Mouse (Mus musculus) cerebellum, adult 9-11 months (tissue): ENCODE data around the gene Exosc5.

Experiments
- DNase-seq: peaks from one replicate; pipeline ENCODE4 v3.0.0; 2022

Exosc5 gene

DNA sequence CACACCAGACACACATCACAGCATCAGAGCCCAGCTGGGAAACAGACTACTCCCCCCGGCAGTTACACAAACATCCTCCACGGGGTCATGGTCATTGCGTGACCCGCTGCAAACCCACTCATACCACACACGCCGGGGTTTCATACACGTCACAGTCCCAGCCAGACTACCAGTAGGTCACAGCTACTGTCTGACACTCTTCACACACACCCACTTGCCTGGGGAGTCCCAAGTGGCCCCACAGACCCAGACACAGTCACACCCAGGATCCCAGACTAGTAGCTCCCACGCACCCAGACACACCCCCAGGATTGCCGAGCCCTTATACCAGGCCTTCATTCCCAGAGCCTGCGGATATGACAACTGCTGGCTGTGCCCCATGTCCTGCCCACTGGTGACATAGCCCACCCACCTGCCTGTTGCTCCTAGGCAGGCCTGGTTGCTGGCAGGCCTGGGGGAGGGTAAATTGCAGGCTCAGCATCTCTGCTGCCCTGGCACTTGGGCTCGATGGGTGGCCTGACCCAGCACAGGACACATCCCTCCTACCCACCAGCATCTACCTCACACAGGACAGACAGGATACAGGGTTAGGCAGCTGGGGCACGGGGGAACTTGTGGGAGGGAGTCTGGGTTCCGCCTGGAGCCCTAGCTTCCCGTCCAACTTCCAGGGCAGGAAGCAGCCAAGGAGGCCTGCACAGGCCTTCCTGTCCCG, 48.8 kb downstream of the Exosc5 start:
- DNase-seq: no peak

DNA sequence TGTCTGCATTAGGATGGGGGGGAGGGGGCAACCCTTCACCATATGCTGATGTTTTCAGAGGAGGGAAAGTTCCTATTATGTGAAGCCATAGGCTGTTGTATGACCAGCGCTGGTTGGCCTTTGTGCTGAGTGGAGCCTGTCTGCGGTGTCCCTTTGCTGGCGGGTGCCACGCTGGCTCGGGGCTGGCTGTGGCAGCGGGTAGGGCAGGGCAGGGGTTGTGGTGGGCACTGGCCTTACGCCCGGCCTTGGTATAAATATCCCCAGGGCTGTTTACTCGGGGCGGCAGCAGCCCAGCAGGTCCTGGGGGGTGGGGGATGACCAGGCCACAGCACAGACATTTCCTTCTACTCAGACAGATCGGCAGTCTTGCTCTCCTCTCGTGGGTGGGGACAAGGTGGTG, 51.0 kb downstream of the Exosc5 start:
- DNase-seq: no peak

DNA sequence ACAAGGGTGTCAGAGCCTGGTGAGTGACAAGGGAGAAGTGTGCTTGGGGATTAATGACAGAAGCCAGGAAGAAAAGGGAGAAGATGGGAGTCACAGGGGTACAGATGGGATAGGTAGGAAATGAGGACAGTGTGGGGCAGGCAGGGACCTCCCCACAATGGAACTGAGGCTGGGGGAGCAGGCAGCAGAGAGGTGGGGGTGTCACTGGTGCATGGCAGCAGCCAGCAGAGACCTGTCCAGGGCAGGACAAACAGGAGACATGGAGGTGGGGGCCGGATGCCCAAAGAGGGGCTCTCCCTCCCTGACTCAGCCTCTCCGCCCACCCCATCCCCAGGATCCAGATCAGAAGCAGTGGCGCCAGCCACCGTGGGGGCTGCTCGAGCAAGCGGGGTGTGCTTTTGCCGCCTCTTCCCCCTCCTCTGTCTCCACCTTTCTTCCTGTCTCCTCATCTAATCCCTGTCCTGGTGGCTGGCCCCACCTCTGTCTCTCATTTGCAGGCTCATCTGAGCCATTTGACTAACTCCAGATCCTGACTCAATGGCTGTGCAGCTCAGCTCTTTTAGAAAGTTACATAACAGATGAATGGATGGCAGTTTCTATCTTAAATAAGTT, 51.7 kb downstream of the Exosc5 start:
- DNase-seq: no peak

DNA sequence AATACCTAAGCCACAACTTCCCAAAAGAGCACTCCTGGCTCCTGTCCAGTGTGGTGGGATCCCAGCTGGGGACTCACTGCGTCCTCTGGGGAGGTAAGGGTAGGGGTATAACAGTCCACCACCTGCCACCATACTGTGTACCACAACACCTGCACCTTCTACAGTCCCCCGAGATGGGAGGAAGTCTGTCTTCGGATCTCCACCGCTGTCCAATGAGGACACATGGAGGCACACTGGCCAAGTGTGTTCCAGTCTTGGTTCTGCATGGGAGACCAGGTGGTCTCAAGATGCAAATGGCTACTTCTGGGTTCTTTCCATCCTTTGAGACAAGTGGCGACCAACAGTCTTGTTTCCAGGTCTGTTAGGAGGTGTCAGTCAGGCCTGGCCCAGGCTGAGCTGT, 52.2 kb downstream of the Exosc5 start:
- DNase-seq: no peak

DNA sequence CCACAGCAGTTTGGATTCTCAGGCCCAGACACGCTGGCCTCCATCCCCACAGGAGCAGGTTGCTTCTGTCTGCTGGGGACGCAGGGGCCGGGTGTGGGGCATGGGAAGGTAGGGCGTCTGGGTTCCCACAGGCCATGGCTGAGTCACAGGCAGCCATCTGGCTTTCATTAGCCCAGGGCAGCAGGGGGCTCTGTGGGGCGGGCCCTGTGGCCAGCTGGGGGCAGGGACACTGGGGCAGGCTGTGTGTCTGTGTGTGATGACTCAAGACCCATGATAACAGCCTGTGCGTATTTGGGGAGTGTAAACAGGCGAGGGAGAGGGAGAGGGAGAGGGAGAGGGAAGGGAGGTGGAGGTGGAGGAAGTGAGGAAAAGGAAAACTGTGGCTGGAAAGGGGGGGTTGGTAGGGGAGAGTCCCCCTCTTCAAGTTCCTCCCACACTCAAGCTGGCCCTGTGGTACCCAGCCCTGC, 52.8 kb downstream of the Exosc5 start:
- DNase-seq: peak; percentile 76

DNA sequence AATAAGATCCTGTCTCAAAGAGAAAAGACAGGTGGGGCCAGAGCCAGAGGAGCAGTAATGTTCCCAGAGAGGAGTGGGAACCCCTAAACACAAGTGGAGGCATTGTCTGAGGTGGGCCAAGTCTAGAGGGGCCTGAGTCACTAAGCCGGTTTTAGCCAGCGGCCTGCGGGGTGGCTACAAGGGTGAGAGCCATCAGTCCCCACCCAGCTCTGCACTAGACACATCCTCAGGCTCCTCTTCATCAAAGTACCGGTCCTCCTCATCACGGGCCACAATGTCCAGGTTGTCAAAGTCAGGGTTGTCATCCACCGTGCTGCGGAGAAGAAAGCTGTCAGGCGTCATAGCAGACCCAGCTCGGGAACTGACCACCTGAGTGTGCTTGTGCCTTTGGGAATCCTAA, 53.8 kb downstream of the Exosc5 start:
- no peak for DNase-seq

DNA sequence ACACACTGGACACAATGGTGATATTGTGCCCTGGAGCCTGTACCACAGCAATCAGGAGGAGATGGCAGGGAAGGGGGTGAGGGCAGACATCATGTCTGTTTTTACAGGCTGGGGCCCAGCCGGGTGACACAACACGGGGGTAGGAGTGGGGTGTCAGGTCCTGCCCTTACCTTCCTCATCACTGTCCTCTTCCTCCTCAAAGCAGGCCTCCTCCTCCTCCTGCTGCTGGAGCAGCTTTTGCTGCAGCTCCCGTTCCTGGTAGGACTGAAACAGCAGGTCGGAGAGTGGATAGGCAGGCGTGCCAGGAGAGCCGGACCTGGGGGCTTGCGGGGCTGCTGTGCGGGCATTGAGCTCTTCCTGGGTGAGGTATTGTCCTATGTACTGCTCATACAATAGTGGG, 55.6 kb downstream of the Exosc5 start:
- DNase-seq: no peak

DNA sequence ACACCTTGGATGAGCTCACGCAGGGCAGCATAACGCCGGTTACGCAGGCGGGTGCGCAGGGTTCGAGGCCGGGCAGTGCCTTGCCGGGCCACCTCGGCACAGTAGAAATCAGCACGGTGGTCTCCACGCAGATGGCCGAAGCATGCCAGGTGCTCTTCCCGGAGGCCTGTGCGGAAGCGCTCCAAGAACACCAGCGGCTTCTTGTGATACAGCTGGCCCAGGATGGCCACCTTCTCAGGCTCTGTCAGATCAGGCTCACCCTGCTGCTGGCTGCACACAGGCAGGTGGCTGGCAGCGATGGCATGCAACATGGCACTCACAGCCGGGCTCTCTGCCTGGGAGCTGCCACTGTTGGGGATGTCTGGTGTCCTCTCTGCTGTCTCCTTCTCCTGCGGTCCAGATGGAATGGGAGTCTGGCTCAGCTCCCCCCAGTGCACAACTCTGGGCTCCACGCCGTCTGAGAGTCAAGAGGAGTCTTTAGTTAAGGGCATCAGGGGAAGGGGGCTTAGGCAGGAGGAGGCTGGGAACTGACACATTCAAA, 56.8 kb downstream of the Exosc5 start:
- no peak for DNase-seq

DNA sequence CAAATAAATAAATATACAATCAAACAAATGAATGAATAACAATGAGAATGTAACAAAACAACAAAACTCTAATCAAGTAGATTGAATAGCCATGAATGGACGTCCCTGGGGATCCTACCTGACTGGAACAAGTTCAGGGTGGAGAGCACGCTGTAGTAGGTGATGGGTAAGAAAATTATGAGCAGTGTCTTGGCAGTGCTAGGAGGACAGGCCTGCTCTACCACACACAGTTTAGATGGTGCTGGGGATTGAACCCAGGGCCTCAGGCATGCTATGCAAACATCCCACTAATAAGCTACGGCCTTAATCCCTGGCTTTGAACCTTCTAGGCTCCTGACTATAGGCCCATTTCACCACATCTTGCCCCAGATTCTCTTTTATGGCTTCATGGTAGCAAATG, 58.5 kb downstream of the Exosc5 start:
- peak; percentile 26 for DNase-seq

DNA sequence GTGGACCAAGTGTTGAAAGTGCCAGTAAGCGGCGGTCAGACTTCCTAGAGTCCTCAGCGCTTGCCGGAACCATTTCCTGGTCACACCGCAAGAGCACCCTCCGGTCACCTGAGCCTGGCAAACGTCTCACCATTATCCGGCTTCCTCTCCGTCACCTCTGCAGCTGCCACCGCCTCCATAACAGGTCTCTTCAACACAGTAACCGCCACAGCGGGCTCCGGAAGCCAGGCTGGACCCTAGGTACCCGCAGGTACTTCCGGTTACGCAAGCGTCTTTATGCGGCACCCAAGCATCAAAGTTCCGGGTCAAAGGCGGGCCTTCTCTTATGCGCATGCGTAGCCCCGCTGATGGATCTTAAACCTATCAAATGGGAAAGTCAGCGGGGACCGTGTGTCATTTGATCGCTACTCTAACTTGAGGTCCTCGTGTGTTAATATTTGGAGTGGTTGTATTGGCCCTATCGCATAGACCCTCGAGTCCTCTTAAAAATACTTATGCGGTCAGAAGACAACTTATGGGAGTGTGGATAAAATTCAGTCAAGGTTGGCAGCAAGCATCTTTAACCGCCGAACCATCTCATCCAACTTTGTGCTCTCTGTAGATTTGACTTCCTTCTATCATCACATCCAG, 59.9 kb downstream of the Exosc5 start, which contains the start of gene Ccdc97:
Gene Ccdc97 (minus strand): TSS at position 301 of the 630 bp plus-strand sequence.
- DNase-seq: peak; percentile 95

DNA sequence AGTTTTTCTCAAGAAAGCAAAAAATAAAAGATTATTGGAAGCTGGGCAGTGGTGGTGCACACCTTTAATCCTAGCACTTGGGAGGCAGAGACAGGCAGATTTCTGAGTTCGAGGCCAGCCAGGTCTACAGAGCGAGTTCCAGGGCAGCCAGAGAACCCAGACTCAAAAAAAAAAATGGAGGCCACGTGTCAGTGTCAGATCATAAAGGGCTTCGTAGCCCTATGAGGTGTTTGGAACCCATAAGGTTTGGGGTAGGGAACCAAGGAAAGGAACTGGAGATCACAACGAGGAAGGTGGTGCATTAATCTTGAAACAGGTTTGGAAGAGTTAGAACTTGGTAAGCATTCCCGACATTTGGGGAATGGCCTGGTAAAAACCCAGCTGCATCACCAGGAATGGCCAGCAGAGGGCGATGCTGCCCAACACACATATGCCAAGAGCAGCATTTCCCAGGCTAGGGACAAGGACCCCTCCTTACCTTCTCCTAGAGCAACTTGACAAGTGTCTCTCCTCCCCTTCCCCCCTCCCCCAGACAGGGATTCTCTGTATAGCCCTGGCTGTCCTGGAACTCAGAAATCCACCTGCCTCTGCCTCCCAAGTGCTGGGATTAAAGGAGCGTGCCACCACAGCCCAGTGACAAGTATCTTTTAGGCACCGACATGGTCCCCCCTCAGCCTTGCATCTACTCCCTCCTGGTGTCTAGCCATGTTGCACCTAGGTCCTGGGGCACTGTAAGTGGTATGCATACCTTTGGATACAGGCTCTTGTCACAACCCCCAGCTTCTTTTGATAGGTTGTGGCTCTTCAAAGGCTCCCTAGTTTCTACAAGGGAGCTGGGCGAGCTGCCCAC, 61.0 kb downstream of the Exosc5 start:
- DNase-seq: peak; percentile 74

DNA sequence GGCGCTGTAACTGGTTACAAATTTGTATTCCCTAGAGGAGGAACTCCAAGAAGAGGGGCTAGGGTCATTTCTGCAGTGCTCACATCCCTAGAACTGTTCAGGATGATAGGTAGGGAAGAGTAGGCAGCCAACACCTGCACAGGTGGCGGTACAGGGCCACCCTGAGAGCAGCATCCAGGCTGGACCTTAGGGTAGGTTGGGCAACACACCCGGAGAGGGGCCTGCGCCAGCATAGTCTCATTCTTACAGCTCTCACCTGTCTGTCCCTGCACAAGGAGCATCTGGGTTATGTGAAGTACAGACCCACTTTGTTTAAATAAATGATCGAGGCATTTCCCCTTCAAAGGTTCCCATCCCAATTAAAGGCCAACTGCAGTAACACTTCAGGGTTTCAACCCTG, 61.8 kb downstream of the Exosc5 start:
- no peak for DNase-seq
